Mouse (Mus musculus) heart, adult 18-20 months (tissue): Measurements from ENCODE around the gene 1700123L14Rik. TPM values are rescaled to one million over a fixed set of nuclear protein-coding genes. Genes with fewer than 3 reads are reported as not detected.

Experiments used
- DNase-seq, 2 experiments: peaks; one replicate each; pipeline ENCODE4 v3.0.0; 2021 to 2022; ENCODE audit warnings: mixed read lengths in 1 of 2
- long read RNA-seq, 2 experiments: library from polyadenylated mRNA; stranded (forward); transcript quantifications; one replicate each; pipeline ENCODE4 v2.0.0; 2021
- total RNA-seq, 2 experiments: library from RNA; stranded (reverse); gene quantifications; 2 replicates each; pipeline ENCODE4 v1.2.3; 2021

Gene 1700123L14Rik
- not detected for total RNA-seq
- long read RNA-seq, experiment 1: 0 reads
- long read RNA-seq, experiment 2: 0 reads

GRCm38 (mm10) chr6:96165818-96166379 lies at the start of gene 1700123L14Rik:
1700123L14Rik (minus strand) TSS chr6:96166243.
- peak; percentile 5 to 7 for DNase-seq

- DNase-seq: no peak
Observed at GRCm38 (mm10) chr6:96205395-96205794, 39.4 kb upstream of the 1700123L14Rik start.

GRCm38 (mm10) chr6:96198991-96199390 lies 32.9 kb upstream of the 1700123L14Rik start:
- DNase-seq: peak; percentile 13 to 43

GRCm38 (mm10) chr6:96186517-96186916 lies 20.5 kb upstream of the 1700123L14Rik start:
- DNase-seq: no peak

- no peak for DNase-seq
Observed at GRCm38 (mm10) chr6:96183392-96183791, 17.3 kb upstream of the 1700123L14Rik start.

- DNase-seq: no peak
Observed at GRCm38 (mm10) chr6:96178530-96178929, 12.5 kb upstream of the 1700123L14Rik start.

- no peak for DNase-seq
Observed at GRCm38 (mm10) chr6:96173681-96174080, 7.6 kb upstream of the 1700123L14Rik start.

- no peak for DNase-seq
Observed at GRCm38 (mm10) chr6:96167031-96167430, 988 bp upstream of the 1700123L14Rik start.

- DNase-seq: peak; percentile 2 to 5
Observed at GRCm38 (mm10) chr6:96165403-96165802, 640 bp downstream of the 1700123L14Rik start.

- no peak for DNase-seq
Observed at GRCm38 (mm10) chr6:96143326-96143725, 22.7 kb downstream of the 1700123L14Rik start.

- peak in 1 of 2 experiments; percentile 4 for DNase-seq
Observed at GRCm38 (mm10) chr6:96116534-96117272, 49.3 kb downstream of the 1700123L14Rik start.

GRCm38 (mm10) chr6:96116148-96116533 lies 49.9 kb downstream of the 1700123L14Rik start:
- DNase-seq: peak in 1 of 2 experiments; percentile 2

Other genes starting within 250 kb of the 1700123L14Rik start
- gene Fam19a1, start 53.1 kb downstream of the 1700123L14Rik start, total RNA-seq: not detected